Mouse (Mus musculus) heart, postnatal 4 days (tissue): ENCODE measurements around the gene Agbl4. TPM values are rescaled to one million over a fixed set of nuclear protein-coding genes. Genes with fewer than 3 reads are reported as not detected.

Source experiments
- DNase-seq: peaks from one replicate; pipeline ENCODE4 v3.0.0; 2021
- total RNA-seq, 2 experiments: library from RNA; stranded (reverse); gene quantifications; 2 replicates each; pipeline ENCODE4 v1.2.3; 2021

Agbl4 gene
- total RNA-seq, 2 experiments from 2014 or later: 0.43 to 0.72 TPM

DNA sequence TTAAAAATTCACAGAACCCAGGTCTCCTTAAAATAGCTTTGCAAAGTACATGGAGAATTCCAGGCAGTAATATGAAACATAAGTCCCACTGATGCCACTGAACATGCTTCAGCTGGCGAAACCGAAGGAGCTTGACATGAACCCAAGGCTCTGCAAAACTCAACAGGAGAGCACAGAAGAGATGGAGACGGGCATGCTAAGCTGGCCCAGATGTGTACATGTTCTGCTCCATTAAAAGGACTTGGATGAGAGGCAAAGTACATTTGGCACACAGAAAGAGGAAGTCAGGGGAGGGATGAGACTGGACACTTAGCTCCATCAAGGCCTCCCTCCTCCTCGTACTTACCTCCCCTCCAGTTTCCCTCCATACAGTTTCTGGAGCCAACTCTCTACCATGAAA lies 1013.3 kb downstream of the Agbl4 start:
- no peak for DNase-seq

DNA sequence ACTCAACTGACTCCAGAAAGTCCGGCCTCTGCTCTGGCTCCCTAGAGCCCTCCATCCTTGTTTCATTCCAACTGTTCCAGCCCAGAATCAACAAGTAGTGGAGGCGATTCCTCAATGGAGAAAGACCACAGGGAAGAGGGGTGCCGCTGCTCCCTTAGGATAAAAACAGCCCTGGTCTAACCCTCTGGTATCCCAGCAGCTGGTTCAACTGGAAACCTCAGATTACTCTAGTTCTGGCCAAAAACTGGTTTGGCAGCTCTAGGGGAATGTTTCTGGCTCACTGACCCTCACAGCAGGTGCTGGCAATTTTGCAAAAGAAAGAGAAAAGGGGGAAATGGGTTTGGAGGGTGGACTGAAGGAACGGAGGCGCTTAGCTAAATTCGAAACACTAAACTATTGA lies 1016.9 kb downstream of the Agbl4 start:
- DNase-seq: peak; percentile 19

DNA sequence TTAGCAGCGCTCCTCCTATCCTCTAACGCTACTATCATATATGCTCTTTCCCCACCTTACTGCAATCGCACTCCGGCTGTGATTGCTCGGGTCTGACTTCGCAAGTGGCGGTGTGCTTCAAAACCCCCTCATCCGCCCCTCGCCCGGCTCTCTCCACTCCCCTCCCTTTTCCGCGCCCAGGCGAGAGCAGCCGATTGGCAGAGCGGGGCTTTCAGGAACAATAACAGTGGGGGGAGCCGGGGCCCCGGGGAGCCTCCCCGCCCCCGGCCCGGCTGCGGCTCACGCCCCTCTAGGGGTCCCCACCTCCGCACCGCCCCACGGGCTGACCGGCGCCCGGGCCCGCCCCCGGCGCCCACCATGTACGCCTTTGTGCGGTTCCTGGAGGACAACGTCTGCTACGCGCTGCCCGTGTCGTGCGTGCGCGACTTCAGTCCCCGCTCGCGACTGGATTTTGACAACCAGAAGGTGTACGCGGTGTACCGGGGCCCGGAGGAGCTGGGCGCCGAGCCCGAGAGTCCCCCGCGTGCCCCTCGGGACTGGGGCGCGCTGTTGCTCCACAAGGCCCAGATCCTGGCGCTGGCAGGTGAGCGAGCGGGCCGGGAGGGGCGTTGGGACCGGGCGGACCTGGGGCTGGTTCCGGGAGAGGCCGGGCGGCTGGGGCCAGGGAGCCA lies 1017.5 kb downstream of the Agbl4 start, which contains the start of gene Bend5:
Bend5 (plus strand) TSS at position 189 of the 671 bp plus-strand sequence.
- DNase-seq: peak; percentile 81

DNA sequence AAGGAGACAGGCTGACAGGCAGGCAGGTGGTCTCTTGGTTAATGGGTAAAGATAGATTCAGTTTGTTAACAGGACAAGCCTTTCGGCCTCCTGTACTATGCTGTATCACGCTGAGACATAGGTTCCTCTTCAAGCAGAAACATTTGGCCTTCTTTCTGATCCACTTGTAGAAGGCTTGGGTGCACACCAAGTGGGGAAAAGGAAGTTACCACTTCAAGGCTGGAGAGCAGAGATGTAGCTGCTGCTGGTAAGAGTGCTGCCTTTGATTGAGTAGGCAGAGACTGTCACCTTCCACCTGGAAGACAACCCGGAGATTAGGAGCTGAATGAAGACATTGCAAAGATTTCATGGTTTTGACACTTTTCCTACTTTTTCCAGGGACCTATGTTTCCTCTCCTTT lies 1018.7 kb downstream of the Agbl4 start:
- DNase-seq: no peak

DNA sequence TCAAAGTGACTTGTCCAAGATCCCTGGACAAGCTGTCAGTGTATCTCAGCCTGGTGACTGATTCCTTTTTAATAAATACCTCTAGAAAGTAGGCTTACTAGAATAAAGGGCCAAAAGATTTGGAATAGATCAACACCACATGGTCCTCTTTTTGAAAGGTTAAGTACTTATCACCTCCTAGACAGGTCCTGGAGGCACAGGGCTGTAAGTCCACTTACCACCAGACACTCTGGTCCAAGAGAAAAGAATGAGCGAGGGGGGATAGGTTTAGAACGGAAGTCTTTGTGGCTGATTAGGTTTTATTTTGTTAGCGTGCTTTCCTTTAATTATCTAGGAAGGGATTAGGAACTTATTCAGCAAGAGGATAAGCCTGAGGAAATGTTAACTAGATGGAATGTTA lies 1019.1 kb downstream of the Agbl4 start:
- DNase-seq: no peak

DNA sequence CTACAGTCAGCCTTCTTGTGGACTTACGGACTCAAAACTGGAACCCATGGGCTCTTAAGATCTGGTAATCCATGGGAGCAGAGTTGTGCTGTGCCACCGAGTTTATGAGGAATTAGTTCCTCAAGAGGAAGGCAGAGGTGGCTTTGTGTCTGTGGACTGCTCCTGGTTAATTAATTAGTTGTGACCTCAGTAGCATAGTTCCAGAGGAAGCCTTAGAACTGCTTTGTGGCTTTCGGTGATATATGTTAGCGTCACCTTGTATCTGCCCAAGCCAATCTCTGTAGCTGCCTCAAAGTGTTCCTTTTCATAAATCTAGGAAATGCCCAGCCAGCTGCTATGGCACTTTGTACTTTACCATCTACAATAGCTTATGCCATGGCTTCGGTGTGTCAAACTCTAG lies 1020.3 kb downstream of the Agbl4 start:
- DNase-seq: no peak

DNA sequence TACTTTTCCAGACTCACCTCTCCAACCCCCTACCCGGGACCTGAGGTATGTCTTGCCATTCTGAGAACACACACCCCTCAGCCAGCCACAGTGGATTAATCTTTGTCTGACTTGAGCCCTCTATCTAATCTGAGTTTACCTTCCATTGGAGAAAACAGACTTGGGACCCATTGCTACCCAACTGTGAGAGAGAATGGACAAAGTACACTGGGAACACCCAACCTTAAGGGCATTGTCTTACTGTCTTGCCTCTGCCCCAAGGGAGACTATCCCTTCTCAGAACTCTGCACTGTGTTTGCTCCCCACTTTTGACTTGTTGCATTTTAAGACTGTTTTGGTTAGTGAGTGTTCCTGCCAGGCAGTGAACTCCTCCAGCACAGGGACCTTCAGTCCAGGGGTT lies 1022.0 kb downstream of the Agbl4 start:
- DNase-seq: no peak

DNA sequence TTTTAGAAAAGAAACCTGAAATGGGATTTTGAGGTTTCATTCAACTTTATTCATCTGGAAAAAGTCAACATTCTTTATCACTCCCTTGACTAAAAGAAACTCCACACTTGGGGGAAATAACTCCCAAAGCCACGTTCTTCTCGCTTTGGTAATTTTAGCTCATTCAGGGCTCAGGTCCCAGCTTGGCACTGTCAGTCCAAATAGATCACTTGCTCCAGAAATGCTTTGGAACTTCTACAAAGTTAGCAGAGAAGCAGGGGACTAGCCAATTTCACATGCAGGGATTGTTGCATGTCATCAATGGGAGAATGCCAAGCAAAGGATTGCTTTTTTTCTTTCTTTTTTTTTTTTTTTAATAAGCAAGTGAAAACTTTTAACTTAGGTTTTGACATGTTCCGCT lies 1022.6 kb downstream of the Agbl4 start:
- DNase-seq: peak; percentile 32

DNA sequence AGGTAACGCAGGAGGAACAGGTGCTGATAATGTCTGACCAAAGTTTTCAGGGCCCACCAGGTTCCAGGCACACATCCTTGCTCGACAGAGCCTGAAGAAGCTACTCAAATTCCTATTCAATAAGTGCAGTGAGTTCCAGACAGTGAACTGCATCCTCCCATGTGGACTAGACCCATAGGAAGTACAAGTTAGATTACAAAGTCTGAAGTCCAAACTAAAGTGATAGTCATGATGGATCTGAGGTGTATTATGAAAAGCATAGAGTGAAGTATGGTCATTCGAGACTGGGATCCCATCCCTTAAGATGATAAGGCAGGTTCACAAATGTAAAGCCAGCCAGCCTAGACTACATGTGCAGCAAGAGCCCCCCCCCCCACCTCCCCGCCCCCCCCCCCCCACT lies 1023.5 kb downstream of the Agbl4 start:
- DNase-seq: no peak

DNA sequence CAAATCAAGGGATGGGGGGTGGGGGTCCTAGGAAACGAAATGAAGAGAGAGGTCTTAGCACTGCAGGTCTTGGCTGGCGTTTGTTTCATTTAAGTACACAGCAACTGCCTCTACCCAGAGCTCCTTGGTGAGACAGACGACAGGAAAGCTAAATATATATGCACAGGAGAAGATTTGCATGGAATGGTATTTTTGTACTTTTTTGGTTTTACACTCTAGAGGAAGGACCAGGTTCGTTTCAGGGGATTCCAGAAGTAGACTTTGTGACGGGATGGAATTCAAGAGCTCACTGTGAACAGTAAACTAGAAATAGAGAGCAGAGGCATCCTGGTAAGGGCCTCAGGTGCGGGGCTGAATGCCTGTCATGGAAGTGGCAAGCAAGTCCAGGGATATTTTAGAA lies 1024.3 kb downstream of the Agbl4 start:
- DNase-seq: no peak

DNA sequence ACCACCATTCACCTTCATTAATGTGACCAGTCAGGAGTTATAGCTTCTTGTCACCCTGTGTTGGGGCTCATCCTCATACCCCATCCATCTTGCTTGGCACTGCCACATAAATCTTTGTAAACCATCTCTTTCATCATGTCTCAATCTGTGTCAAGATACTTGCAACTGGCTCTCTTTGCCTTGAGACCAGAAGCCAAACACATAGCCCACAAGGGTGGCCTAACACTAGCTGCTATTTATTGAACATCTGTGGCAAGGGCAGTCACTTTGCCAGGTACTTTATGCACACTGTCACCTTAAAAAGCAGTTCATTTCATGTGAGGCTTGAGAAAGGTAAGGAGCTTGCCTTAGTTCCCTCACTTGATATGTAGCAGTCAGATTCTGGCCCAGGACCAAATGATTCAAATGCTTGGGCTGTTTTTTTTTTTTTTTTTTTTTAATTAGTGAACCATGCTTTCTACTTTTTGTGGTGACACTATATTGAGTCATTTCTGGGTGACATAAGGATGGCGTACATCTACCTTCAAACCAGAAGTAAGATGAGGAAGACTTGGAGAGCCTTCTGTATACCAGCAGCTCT lies 1027.0 kb downstream of the Agbl4 start:
- DNase-seq: no peak

DNA sequence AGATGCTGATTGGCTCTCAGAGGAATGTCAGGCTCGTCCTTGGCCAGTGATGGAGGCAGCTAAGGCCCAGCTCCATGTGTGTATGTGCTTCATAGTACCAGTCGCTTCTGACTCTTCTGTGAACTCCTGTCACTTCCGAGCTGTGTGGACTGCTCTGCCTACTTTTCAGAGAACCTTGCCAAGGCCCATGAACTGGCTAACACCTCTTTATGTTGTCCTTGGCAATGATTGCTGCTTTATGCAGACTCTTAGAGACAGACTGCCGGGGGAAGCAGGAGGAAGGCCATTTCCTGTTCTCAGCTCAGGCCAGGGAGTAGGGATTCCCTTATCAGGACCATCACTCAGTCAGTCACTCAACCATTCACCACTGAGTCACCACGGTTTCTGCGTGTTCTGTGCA lies 1027.7 kb downstream of the Agbl4 start:
- peak; percentile 15 for DNase-seq

DNA sequence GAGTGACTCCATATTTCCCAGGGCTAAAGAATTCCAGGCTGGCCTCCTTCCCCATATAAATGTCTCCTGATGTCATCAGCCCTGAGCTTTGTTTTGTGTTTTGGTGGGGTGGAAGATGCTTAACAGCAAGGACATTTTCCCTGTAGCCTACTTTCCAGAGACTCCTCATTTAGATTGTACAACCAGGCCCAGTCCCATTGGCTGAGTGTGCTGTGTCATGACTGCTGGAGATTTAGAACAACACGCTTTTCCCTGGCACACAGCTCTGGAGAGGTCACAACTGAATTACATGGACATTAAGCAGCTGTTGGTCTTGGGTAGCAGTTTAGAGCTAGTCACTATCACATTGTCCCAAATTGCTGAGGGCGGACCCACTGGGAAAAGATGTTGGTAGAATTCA lies 1033.7 kb downstream of the Agbl4 start:
- DNase-seq: peak; percentile 42

DNA sequence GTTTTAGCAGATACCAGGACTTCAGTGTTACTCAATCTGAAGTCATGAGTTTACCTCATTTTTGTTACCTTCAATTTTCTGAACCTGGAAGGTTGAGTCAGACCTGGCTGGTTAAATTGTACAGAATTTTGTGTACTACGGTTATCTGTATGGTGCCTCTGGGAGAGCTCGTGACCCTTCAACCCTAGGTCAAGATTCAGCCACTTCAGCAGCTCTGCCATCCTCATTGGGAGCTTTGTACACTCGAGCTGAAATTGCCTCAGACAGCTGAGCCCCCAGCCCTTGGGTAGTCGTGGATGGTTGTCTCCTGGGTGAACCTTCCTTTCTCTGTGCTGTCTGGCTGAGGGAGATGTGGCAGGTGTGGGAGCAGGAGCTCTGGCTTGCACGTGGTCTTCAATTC lies 1034.6 kb downstream of the Agbl4 start:
- no peak for DNase-seq

DNA sequence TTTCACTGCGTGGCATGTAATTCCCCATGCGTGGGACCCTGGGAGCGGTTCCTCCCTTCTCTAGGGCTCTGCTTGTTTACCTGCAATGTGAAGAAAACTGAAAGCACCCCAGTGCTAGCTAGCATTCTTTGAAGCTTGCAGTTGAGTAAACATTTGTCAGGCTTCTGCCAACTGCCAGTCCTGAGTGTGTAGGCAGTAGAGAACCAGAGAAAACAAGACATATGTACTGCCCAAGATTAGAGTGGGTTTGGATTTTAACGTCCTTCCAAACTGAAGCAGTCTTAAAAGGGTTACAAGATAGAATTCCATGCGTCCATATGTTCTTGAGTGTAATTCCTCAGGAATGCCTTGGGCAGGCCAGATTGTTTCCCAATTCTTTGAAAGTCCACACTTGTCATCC lies 1035.0 kb downstream of the Agbl4 start:
- DNase-seq: no peak

DNA sequence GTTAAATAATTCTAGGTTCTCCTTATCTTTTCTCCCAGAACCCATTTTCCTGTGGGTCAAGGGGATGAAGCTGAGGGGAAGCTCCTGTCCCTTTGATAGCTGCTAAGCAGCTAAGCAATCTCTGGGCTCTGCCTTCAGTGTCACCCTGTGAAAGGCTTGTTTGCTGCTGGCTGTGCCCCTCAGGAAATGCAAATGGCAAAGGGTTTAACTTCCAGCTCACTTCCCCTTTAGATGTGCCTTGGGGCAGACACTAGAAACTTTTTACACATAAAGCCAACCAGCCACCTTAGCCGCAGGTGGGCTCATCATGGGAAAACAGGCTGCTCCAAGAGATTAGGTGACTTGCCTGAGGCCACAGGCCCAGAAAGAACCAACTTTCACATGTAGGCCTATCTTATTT lies 1044.2 kb downstream of the Agbl4 start:
- no peak for DNase-seq

DNA sequence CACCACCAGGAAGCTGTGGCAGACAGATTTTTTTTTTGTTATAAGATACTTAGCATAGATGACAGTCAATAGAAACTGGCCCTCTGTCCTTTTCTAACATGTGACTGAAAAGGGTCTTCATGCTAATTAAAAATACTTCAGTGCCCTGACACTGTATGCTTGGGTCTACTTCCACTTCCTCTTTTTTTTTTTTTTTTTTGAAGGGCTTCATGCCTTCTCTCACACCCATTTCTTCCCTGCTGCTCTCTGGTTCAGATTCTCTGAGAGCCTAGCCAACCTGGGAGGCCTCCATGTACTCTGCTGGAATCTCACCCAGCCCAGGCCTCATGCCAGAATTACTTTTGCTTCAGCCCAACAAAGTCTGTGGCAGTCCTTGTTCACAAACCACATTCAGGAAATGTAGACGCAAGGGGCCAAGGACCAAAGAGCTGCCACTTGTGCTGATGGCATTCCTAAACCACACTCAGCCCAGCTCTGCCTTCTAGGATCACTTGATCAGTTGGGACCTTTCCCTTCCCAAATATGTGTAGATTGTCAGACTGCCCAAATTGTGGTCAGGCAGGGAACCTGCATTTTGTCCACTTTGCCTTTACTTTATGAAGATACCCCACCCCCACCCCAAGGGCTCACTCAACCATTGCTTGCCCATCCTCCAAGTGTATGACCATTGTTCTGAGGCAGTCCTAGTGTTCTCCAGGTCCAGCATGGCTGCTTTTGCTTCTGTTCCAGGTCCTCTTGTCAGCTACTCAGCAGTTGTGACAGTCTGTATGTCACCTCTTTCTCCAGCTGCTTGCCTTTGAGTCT lies 1045.2 kb downstream of the Agbl4 start:
- DNase-seq: peak; percentile 65

DNA sequence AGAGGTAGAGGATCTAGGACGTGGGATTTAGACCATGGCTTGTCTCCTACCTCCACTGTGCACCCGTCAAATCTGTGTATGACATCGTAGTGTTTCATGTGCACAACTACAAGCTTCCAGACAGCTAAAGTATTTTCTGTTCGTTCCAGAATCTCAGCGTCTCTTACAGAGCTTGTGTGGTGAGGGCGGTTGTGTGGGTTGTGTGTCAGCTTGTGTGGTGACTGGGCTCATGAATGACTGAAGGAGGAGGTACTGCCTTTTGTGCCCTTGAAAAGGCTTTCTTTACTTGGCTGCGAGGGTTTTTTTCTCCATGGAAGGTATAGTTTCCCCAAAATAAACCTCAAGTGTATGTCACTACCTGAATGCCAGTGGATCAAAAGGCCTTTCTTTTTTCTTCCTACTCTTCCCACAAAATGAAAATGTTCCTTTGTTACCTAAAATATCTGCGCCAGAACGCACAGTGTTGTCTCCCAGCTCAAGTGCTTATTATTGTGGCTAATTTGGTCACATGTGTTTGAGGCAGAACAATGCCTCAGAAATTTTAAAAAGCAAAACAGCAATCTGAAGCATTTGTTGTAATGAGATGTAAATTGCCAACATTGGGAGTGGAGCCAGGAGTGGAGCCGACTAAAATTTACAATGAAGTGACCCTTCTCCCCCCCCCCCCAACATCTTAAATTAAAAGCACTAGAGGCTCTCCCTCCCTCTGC lies 1046.6 kb downstream of the Agbl4 start:
- no peak for DNase-seq

DNA sequence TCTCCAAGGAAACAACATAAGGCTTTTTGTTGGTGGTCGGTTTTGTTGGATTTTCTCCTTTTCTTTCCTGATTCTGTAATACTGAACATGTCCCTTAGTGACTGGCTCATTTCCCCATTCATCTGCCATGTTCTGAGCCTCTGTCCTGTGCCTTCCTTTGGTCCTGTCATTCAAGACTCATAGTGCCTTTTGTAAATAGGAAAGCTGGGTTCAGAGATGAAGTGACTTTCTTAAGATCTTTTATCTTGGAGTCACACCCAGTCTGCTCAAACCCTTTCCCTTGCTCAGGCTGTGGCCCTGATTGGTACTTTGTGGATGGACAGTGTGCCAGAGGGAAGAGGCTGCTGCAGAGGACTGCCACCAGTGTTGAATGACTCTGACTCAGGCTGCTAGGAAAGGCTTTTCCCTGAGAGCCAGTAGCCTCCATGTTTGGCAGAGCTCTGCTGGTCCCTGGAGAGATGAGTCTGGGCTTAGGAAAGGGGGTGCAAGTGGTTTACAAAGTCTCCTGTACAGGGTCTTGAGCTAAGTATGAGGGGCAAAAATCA lies 1047.2 kb downstream of the Agbl4 start:
- DNase-seq: no peak

DNA sequence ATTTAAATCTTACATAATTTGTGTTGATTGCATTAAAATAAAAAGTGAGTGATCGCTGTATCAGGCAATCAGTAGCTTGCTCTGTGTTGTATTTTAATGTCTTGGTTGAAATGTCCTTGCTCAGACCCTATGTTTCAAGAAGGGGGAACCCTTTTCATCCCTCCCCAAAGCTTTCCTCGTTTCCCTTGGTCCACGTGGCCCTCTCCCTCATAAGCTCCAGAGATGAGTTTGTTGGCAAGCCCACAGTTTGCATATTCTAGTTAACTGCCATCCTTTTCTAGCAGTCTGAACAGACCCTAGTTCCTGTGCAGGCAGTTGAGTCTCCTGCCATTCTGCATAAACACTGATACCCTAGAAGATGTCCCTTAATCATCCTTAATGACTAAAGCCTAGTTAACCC lies 1050.5 kb downstream of the Agbl4 start:
- no peak for DNase-seq

DNA sequence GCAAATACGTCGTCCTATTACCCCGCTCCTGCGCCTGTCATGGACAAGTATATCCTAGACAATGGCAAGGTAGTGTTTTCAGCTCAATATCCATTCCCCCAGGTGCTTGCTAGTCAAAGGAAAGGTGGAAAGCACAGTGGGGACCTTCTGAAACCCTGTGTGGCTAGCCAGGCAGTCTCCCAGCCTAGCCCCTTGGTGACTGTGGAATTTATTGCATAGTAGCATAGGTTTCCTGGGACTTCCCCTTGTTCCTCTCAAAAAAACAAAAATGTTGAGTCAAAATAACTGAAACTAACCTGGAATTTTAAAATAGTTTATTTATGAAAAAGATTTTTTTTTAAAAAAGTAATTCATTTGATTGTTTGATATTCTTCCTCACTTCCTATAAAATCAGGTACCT lies 1051.1 kb downstream of the Agbl4 start:
- no peak for DNase-seq

DNA sequence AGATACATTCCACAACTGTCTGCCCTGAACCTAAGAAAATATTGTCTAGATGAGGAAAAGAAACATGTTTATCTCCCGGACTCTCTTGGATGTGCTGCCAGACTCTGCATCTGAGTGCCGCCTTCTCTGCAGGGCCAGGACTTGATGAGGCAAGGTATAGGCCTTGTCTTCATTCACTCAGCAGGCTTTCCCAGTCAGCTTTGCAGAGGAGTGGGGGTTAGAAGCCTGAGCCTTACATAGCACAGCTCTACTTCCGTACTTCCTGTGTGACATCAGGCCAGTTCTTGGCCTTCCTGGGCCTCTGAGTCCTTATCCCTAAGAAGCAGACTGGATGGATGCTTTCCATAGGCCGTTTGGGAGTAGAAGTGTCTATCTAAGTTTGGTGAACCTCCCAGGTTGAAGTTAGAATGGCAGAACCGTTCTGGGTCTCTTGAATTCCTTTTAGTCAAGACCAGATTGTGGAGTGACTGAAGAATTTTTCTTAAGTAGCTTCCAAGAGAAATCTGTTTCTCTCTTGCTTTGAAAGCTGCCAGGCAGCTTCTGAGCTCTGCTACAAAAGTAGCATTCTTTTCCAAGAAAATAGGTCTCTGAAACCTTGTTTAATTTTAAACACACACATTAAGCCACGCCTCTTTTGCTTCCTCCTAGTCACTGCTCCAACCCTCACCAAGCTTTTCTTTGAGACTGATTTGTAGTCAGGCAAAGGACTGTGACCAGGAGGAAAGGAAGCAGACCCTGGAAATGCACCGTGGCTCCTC lies 1052.2 kb downstream of the Agbl4 start:
- DNase-seq: no peak
